Mouse (Mus musculus): ENCODE data around the gene Arhgef3. TPM values are rescaled to one million over a fixed set of nuclear protein-coding genes. Genes with fewer than 3 reads are reported as not detected.

The Arhgef3 gene
- polyA plus RNA-seq, 1 experiment from 2014 or later, result 2.9 TPM

DNA sequence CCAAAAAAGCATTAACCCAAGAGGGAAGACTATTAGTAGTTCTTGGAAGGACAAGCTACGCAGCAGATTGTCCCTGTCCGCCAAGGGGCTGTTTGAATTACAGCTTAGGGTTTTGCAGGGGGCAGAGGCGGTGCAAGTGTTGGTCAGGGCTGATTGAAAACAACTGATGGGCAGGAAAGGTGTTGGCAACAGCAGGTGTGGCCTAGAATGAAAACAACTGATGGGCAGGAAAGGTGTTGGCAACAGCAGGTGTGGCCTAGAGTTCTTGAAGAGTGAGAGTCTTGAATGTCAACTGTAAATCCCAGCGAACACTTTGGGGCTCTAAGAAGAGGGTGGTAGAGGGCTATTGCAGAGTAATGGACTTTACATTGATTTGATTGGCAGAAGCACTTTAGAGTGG, 241.2 kb downstream of the Arhgef3 start:
- WGBS, result 93% methylated on average over 4 of the region's 4 CpGs
- DNase-seq (ENCODE audit: low spot score) (no peak), ATAC-seq (replicated peaks; ENCODE audit: low FRiP score) (no peak)
- no peaks in the 10 kb centered on the region for H3K9me3 ChIP-seq (ENCODE audit: control insufficient read depth, low read length)
- no peak overlapping the region for H3K27ac ChIP-seq (ENCODE audit: low read depth, low read length)
- no peak overlapping the region for H3K9ac ChIP-seq (ENCODE audit: low read length)
- H3K27me3 ChIP-seq (ENCODE audit: control insufficient read depth, insufficient read depth, low read length), result no peaks in the 10 kb centered on the region
- no peaks in the 10 kb centered on the region for H3K36me3 ChIP-seq (ENCODE audit: control insufficient read depth, insufficient read depth, low read length)
- H3K4me3 ChIP-seq (ENCODE audit: low read depth, low read length), result no peak overlapping the region
- no peaks in the 10 kb centered on the region for H3K4me1 ChIP-seq (replicated peaks; ENCODE audit: control insufficient read depth, insufficient read depth, low read length)
- no peak overlapping the region for H3K4me2 ChIP-seq (ENCODE audit: low read depth, low read length, severe bottlenecking)

DNA sequence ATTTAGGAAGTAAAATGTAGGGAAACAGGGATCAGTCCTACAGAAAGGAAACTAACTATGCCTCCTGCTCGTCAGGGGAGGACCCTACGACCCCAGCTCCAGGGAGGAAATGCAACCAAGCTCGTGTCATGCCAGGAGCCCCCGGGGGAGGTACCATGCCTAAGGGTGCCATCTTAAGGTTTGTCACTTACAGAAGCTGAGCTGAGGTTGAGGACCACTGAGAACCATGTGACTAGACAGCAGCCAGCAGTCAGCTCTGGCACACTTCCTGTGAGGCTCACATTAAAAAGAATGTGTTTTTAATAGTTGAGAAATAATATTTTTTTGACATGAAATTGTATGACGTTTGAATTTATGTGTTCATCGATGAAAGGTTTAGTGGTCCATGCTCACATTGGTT, 242.4 kb downstream of the Arhgef3 start:
- DNase-seq (ENCODE audit: low spot score), result no peak

DNA sequence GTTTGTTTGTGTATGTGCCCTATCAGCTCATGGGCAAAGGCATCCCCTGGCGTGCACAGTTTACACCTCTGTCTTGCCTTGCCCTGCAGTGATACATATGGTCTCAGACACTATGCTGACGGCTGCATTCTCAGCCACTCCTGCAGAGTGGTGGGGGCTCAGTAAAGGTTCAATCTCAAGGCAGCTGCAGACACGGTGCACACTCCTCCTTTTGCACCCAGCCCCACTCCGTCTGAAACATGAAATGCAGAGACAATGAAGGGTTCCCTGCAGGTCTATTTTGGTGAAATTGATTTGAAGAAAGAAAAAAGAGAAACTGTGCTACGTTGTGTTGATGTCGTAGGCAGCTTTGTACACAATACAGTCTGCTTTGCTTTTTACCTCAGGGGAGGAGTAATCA, 243.5 kb downstream of the Arhgef3 start:
- Histone ChIP-seq H3K27ac (ENCODE audit: low read depth, low read length) (no peak overlapping the region), H3K4me2 (ENCODE audit: low read depth, low read length, severe bottlenecking) (no peak overlapping the region), H3K9me3 (ENCODE audit: control insufficient read depth, low read length) (no peaks in the 10 kb centered on the region), H3K27me3 (ENCODE audit: control insufficient read depth, insufficient read depth, low read length) (no peaks in the 10 kb centered on the region), H3K9ac (ENCODE audit: low read length) (no peak overlapping the region), H3K4me3 (ENCODE audit: low read depth, low read length) (no peak overlapping the region), H3K36me3 (ENCODE audit: control insufficient read depth, insufficient read depth, low read length) (no peaks in the 10 kb centered on the region), H3K4me1 (replicated peaks; ENCODE audit: control insufficient read depth, insufficient read depth, low read length) (no peaks in the 10 kb centered on the region)
- WGBS, result 65% methylated on average over 6 of the region's 6 CpGs
- no peak for DNase-seq (ENCODE audit: low spot score)
- ATAC-seq (replicated peaks; ENCODE audit: low FRiP score), result no peak

More for the DNA sequence above, 242.4 kb downstream of the Arhgef3 start:
- Histone ChIP-seq H3K36me3 (ENCODE audit: control insufficient read depth, insufficient read depth, low read length) (no peaks in the 10 kb centered on the region), H3K4me1 (replicated peaks; ENCODE audit: control insufficient read depth, insufficient read depth, low read length) (no peaks in the 10 kb centered on the region), H3K9me3 (ENCODE audit: control insufficient read depth, low read length) (no peaks in the 10 kb centered on the region), H3K4me3 (ENCODE audit: low read depth, low read length) (no peak overlapping the region), H3K27ac (ENCODE audit: low read depth, low read length) (no peak overlapping the region), H3K27me3 (ENCODE audit: control insufficient read depth, insufficient read depth, low read length) (no peaks in the 10 kb centered on the region), H3K4me2 (ENCODE audit: low read depth, low read length, severe bottlenecking) (no peak overlapping the region), H3K9ac (ENCODE audit: low read length) (no peak overlapping the region)
- ATAC-seq (replicated peaks; ENCODE audit: low FRiP score), result no peak
- 79% methylated on average over 6 of the region's 6 CpGs for WGBS

DNA sequence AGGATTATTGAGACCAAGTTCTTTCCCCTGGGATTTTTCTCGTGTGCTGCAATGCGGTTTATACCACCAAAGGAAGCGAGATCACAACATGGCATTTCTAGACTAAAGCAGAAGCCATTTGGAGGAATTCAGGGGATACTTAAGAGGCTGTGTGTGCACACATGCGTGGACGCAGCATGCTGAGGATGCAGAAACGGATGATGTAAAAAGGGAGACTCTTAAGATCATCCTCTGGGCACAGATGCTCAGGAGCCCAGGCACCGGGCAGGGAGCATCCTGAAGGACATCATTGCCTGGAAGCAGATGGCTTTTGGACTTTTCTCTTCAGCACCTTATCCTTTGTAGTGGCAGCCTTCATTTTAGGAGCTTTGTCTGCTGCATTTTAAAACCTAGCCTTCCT, 246.2 kb downstream of the Arhgef3 start:
- no peak for ATAC-seq (replicated peaks; ENCODE audit: low FRiP score)
- no peak overlapping the region for H3K27ac ChIP-seq (ENCODE audit: low read depth, low read length)
- H3K4me3 ChIP-seq (ENCODE audit: low read depth, low read length), result no peak overlapping the region
- H3K27me3 ChIP-seq (ENCODE audit: control insufficient read depth, insufficient read depth, low read length), result no peaks in the 10 kb centered on the region
- H3K9ac ChIP-seq (ENCODE audit: low read length), result no peak overlapping the region
- no peaks in the 10 kb centered on the region for H3K4me1 ChIP-seq (replicated peaks; ENCODE audit: control insufficient read depth, insufficient read depth, low read length)
- H3K36me3 ChIP-seq (ENCODE audit: control insufficient read depth, insufficient read depth, low read length), result no peaks in the 10 kb centered on the region
- no peak overlapping the region for H3K4me2 ChIP-seq (ENCODE audit: low read depth, low read length, severe bottlenecking)
- no peak for DNase-seq (ENCODE audit: low spot score)
- no peaks in the 10 kb centered on the region for H3K9me3 ChIP-seq (ENCODE audit: control insufficient read depth, low read length)
- 77% methylated on average over 7 of the region's 7 CpGs for WGBS

DNA sequence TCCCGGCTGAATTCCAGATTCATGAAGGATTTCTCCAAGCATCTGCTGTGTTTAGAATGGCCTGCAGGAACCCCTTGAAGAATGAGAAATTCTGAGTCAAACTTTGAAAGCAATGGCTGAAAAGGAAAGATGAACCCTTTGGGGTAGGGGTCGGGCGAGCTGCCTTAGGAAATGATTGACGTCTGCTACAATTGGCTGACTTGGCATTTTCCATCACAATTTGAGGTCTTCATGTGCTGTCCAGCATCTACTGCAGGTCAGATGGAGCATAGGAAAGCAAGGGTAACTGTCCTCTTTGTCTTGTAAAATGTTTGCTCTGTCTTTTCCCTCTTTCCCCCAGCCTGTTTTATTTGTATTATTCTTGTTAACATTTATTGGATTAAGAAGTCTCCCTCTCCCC, 246.8 kb downstream of the Arhgef3 start:
- ATAC-seq (replicated peaks; ENCODE audit: low FRiP score), result no peak
- no peak overlapping the region for H3K4me2 ChIP-seq (ENCODE audit: low read depth, low read length, severe bottlenecking)

DNA sequence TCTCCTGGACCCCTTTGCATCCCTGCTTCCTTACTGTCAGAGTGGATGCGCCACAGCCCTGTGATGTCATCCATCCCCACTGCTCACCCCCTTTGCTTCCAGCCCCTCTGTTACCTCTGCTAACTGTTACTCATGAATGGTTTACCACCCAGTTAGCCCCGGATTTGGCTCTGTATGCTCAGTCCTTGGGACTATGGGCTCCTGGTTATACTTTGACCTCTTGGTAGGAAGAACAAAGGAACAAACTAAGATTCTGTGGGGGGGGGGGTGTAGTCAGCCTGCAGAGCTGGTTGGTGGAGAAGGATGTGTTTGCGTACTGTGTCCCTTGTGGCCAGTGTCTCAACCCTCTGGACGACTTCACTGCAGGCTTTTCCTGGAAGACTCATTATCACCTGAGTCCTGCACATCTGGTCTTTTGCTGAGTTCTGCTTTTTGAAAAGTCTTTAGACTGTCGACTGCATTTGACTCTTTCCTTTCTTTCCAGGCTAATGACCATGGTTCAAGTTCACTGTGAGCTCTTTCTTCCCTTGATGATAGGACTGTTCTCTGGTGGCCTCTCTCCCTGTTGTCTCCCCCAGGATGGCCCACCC, 250.1 kb downstream of the Arhgef3 start:
- 81% methylated on average over 5 of the region's 5 CpGs for WGBS
- Histone ChIP-seq H3K4me2 (ENCODE audit: low read depth, low read length, severe bottlenecking) (no peak overlapping the region), H3K4me3 (ENCODE audit: low read depth, low read length) (no peak overlapping the region), H3K4me1 (replicated peaks; ENCODE audit: control insufficient read depth, insufficient read depth, low read length) (no peaks in the 10 kb centered on the region), H3K36me3 (ENCODE audit: control insufficient read depth, insufficient read depth, low read length) (no peaks in the 10 kb centered on the region), H3K27ac (ENCODE audit: low read depth, low read length) (no peak overlapping the region), H3K9ac (ENCODE audit: low read length) (no peak overlapping the region), H3K9me3 (ENCODE audit: control insufficient read depth, low read length) (no peaks in the 10 kb centered on the region), H3K27me3 (ENCODE audit: control insufficient read depth, insufficient read depth, low read length) (no peaks in the 10 kb centered on the region)
- ATAC-seq (replicated peaks; ENCODE audit: low FRiP score) (no peak), DNase-seq (ENCODE audit: low spot score) (no peak)

More for the DNA sequence above, 246.8 kb downstream of the Arhgef3 start:
- DNase-seq (ENCODE audit: low spot score), result no peak
- H3K36me3 ChIP-seq (ENCODE audit: control insufficient read depth, insufficient read depth, low read length), result no peaks in the 10 kb centered on the region
- 69% methylated on average over 4 of the region's 4 CpGs for WGBS
- H3K9me3 ChIP-seq (ENCODE audit: control insufficient read depth, low read length), result no peaks in the 10 kb centered on the region
- H3K27me3 ChIP-seq (ENCODE audit: control insufficient read depth, insufficient read depth, low read length), result no peaks in the 10 kb centered on the region
- H3K9ac ChIP-seq (ENCODE audit: low read length), result no peak overlapping the region
- H3K27ac ChIP-seq (ENCODE audit: low read depth, low read length), result no peak overlapping the region
- no peaks in the 10 kb centered on the region for H3K4me1 ChIP-seq (replicated peaks; ENCODE audit: control insufficient read depth, insufficient read depth, low read length)
- no peak overlapping the region for H3K4me3 ChIP-seq (ENCODE audit: low read depth, low read length)

DNA sequence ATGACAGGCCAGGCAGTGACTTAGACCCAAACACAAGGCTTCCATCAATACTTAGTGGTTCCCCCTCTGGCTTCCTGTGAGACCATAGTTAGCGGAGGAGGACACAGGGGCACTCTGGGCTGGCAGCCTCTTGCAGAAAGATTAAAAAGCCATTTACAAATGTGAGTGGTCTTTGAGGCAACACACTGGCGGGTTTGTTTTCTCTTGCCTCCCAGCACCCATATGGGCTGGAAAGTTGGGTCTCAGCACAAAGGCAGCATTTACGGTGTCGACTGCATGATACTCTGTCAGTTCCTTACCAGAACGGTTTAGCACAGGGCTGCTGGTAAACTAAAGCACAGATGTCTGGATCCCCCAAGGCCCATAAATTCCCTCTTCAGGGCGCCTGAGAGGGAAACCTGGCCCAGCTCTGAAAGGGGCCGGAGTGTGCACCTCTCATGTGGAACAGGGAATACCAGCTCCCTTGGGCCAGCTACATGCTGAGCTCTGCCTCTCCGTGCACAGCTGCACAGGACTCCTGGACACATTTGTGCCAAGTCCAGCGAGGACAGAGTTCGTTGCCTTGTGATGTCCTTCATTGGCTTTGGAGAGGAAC, 252.5 kb downstream of the Arhgef3 start:
- DNase-seq (ENCODE audit: low spot score), result no peak
- no peaks in the 10 kb centered on the region for H3K4me1 ChIP-seq (replicated peaks; ENCODE audit: control insufficient read depth, insufficient read depth, low read length)
- H3K27ac ChIP-seq (ENCODE audit: low read depth, low read length), result no peak overlapping the region
- WGBS, result 76% methylated on average over 10 of the region's 10 CpGs
- H3K4me2 ChIP-seq (ENCODE audit: low read depth, low read length, severe bottlenecking), result no peak overlapping the region
- no peak overlapping the region for H3K4me3 ChIP-seq (ENCODE audit: low read depth, low read length)
- no peak overlapping the region for H3K9ac ChIP-seq (ENCODE audit: low read length)
- no peaks in the 10 kb centered on the region for H3K9me3 ChIP-seq (ENCODE audit: control insufficient read depth, low read length)
- ATAC-seq (replicated peaks; ENCODE audit: low FRiP score), result no peak
- no peaks in the 10 kb centered on the region for H3K27me3 ChIP-seq (ENCODE audit: control insufficient read depth, insufficient read depth, low read length)
- H3K36me3 ChIP-seq (ENCODE audit: control insufficient read depth, insufficient read depth, low read length), result no peaks in the 10 kb centered on the region

DNA sequence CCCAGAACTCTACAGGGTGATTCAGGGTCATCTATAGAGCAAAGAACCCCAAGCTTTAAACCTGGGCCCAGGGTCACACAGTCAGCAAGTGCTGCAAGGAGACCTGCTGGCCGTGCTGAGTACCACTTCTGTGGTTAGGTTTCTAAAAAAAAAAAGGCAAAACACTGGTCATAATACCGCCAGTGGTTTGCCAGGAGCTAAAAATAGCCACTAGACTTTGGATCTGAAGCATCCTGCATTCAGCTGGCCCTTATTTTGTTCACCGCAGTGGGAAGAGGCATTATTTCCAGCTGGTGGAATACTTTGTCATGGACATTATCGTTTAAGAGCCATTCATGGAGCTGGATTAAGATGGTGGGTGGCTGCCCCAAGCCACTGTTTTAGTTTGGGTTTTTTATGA, 253.9 kb downstream of the Arhgef3 start:
- H3K36me3 ChIP-seq (ENCODE audit: control insufficient read depth, insufficient read depth, low read length), result no peaks in the 10 kb centered on the region
- ATAC-seq (replicated peaks; ENCODE audit: low FRiP score) (no peak), DNase-seq (ENCODE audit: low spot score) (no peak)
- no peaks in the 10 kb centered on the region for H3K9me3 ChIP-seq (ENCODE audit: control insufficient read depth, low read length)
- no peaks in the 10 kb centered on the region for H3K4me1 ChIP-seq (replicated peaks; ENCODE audit: control insufficient read depth, insufficient read depth, low read length)
- H3K27ac ChIP-seq (ENCODE audit: low read depth, low read length), result no peak overlapping the region
- H3K9ac ChIP-seq (ENCODE audit: low read length), result no peak overlapping the region
- 19% methylated on average over 4 of the region's 4 CpGs for WGBS
- no peak overlapping the region for H3K4me3 ChIP-seq (ENCODE audit: low read depth, low read length)
- H3K27me3 ChIP-seq (ENCODE audit: control insufficient read depth, insufficient read depth, low read length), result no peaks in the 10 kb centered on the region
- H3K4me2 ChIP-seq (ENCODE audit: low read depth, low read length, severe bottlenecking), result no peak overlapping the region

DNA sequence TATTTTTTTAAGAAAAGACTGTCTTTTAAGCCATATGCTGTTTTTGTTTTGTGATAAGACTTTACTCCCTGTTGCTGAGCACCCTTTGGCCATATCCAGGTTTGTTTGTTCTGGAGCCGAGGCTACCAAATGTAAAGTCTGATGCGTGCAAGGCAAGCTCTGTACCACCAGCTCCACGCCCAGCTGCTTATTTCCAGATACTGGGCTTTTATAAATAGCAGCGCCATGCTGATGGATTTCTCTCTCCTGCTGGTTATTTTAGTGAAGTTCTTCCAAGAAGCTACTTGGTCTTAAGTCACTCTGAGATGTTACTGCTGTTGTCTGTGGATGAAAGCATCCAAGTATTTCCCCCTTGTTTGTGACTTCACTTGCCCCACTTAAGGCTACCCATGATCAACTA, 254.8 kb downstream of the Arhgef3 start:
- DNase-seq (ENCODE audit: low spot score) (no peak), ATAC-seq (replicated peaks; ENCODE audit: low FRiP score) (no peak)
- Histone ChIP-seq H3K4me3 (ENCODE audit: low read depth, low read length) (no peak overlapping the region), H3K9me3 (ENCODE audit: control insufficient read depth, low read length) (no peaks in the 10 kb centered on the region), H3K4me2 (ENCODE audit: low read depth, low read length, severe bottlenecking) (no peak overlapping the region), H3K36me3 (ENCODE audit: control insufficient read depth, insufficient read depth, low read length) (no peaks in the 10 kb centered on the region), H3K27me3 (ENCODE audit: control insufficient read depth, insufficient read depth, low read length) (no peaks in the 10 kb centered on the region), H3K9ac (ENCODE audit: low read length) (no peak overlapping the region), H3K4me1 (replicated peaks; ENCODE audit: control insufficient read depth, insufficient read depth, low read length) (no peaks in the 10 kb centered on the region), H3K27ac (ENCODE audit: low read depth, low read length) (no peak overlapping the region)
- 86% methylated on average over 4 of the region's 4 CpGs for WGBS
